21 mouse cellular contexts compared by ENCODE assay signal in genomic region chr4:142242164-142242563, GRCm38 (mm10). TPM values are rescaled to one million over a fixed set of nuclear protein-coding genes. Genes with fewer than 3 reads are reported as not detected.
DNase-seq lines count a peak whose midpoint lies in the region; ATAC-seq and TF ChIP-seq lines count a peak whose summit lies in the region.
"Had no signal": no experiment of that assay in that cellular context is flagged by ENCODE, and none has a peak within 500 bp of the region (broad histone marks: within the 10 kb centered on the region; RNA-seq: fewer than 3 reads in every experiment).

No protein-coding gene starts in this region.

- no peaks in the 10 kb centered on the region for H3K27me3 ChIP-seq in CH12.LX (replicated peaks)
- no peaks in the 10 kb centered on the region for H3K27me3 ChIP-seq in ES-Bruce4 (ENCODE audit: control insufficient read depth, insufficient read depth, low read length, poor library complexity, severe bottlenecking)
- H3K27me3 ChIP-seq in stomach, postnatal 0 days (ENCODE audit: control insufficient read depth, insufficient read depth, low read length) = no peaks in the 10 kb centered on the region
- H3K27me3 ChIP-seq: Patski had no signal

- H3K4me1 ChIP-seq in CH12.LX (ENCODE audit: control insufficient read depth in 1 of 2, insufficient read depth in 2 of 2) (peaks cover 6 to 24% of the 10 kb centered on the region in 2 experiments), ES-Bruce4 (ENCODE audit: control insufficient read depth, insufficient read depth, low read length) (peaks cover 18% of the 10 kb centered on the region), ES-E14 (ENCODE audit: control insufficient read depth in 2 of 2, insufficient read depth in 2 of 2, low read length in 2 of 2, poor library complexity in 1 of 2) (peaks cover 11 to 25% of the 10 kb centered on the region in 2 experiments)
- H3K4me1 ChIP-seq in stomach, postnatal 0 days (replicated peaks; ENCODE audit: control insufficient read depth, insufficient read depth) = no peaks in the 10 kb centered on the region

- no peak for TF ChIP-seq CTCF in CH12.LX (conservative IDR thresholded peaks at IDR 0.05 in 1 of 2, IDR thresholded peaks at IDR 0.05 in 1 of 2; ENCODE audit: low read depth in 2 of 2, low read length in 2 of 2)
- TF ChIP-seq CTCF in ES-Bruce4 (IDR thresholded peaks at IDR 0.05; ENCODE audit: low read depth, low read length) = no peak
- TF ChIP-seq CTCF in stomach, postnatal 0 days (IDR thresholded peaks at IDR 0.05; ENCODE audit: low read depth) = no peak

- no peak for TF ChIP-seq POLR2A in CH12.LX (IDR thresholded peaks at IDR 0.05; ENCODE audit: low read depth, low read length)
- TF ChIP-seq POLR2A in ES-Bruce4 (IDR thresholded peaks at IDR 0.05; ENCODE audit: insufficient read depth, low read length) = no peak

- 56% methylated on average over 4 of the region's 4 CpGs for WGBS in stomach, postnatal 0 days

- dilution Hi-C loops in CH12.LX (cut with MboI; ENCODE audit: extremely low pct_ligation_motif_present, extremely low pct_unique_long_range_greater_than_20kb, low sequenced_read_pairs) = no loop called here

- no peak overlapping the region for H3K27ac ChIP-seq in CH12.LX (ENCODE audit: insufficient read depth, low read depth)
- H3K27ac ChIP-seq in ES-Bruce4 (ENCODE audit: insufficient read depth, low read length) = peak overlapping the region; percentile 30; the same call in 1 of the 2 replicates
- no peak overlapping the region for H3K27ac ChIP-seq in ES-E14 (ENCODE audit: insufficient read depth, low read depth, low read length, poor library complexity, severe bottlenecking)
- no peak overlapping the region for H3K27ac ChIP-seq in stomach, postnatal 0 days (replicated peaks)

- H3K36me3 ChIP-seq in CH12.LX (replicated peaks in 1 of 2; ENCODE audit: control insufficient read depth in 1 of 2, insufficient read depth in 1 of 2, low read length in 1 of 2) (peaks cover 0 to 4% of the 10 kb centered on the region in 2 experiments), ES-Bruce4 (ENCODE audit: control insufficient read depth, insufficient read depth, low read length, poor library complexity, severe bottlenecking) (peaks cover 3% of the 10 kb centered on the region; the same call in 1 of the 2 replicates), ES-E14 (ENCODE audit: control insufficient read depth, insufficient read depth, low read length, poor library complexity, severe bottlenecking) (0 out of 2 replicates have a peak, but pooled peaks cover 3% of the 10 kb centered on the region)
- H3K36me3 ChIP-seq in stomach, postnatal 0 days (ENCODE audit: control insufficient read depth, insufficient read depth, low read length) = no peaks in the 10 kb centered on the region
- H3K36me3 ChIP-seq: G1E had no signal

- H3K9me3 ChIP-seq in CH12.LX (replicated peaks; ENCODE audit: low read length) (no peaks in the 10 kb centered on the region), ES-Bruce4 (replicated peaks; ENCODE audit: control insufficient read depth, insufficient read depth, low read length, poor library complexity, severe bottlenecking) (no peaks in the 10 kb centered on the region), ES-E14 (ENCODE audit: control insufficient read depth, insufficient read depth, low read depth, low read length) (no peaks in the 10 kb centered on the region)
- H3K9me3 ChIP-seq in stomach, postnatal 0 days (ENCODE audit: control insufficient read depth, low read length) = no peaks in the 10 kb centered on the region

- ATAC-seq in stomach, postnatal 0 days (ENCODE audit: low FRiP score, low TSS enrichment) = 0 out of 2 replicates have a peak, but pooled peaks have one; percentile 15
- ATAC-seq: activated CD4-positive, CD25-positive, alpha-beta regulatory T cell, adult 4 months; CD4-positive, CD25-positive, alpha-beta regulatory T cell, adult 4 months; Patski had no signal

- DNase-seq in CH12.LX (ENCODE audit: extremely low read depth) (no peak), ES-E14 (ENCODE audit: low read depth, low spot score) (no peak)
- DNase-seq in stomach, postnatal 0 days (ENCODE audit: low spot score) = no peak
- DNase-seq in retina, postnatal 1 day = no peak
- no peak for DNase-seq in ovary, postnatal 36 days (ENCODE audit: low spot score)
- no peak for DNase-seq in adrenal gland, postnatal 14 days
- DNase-seq in spleen, postnatal 10 days (ENCODE audit: low spot score in 2 of 2) = no peak
- DNase-seq: B cell, adult 2 months; cerebellum, adult 11 months; cerebellum, adult 11-12 months; cerebellum, adult 18-20 months; cerebellum, adult 2 months; cerebellum, adult 8-10 months; cerebellum, adult 9-10 months had no signal

- TF ChIP-seq RAD21 in CH12.LX (IDR thresholded peaks at IDR 0.05; ENCODE audit: low read depth, low read length) = no peak

- in situ Hi-C loops in CH12.LX (cut with MboI; ENCODE audit: low pct_ligation_motif_present, low pct_unique_long_range_greater_than_20kb, low sequenced_read_pairs) = no loop called here
- in situ Hi-C loops in ES-E14 (cut with MboI; ENCODE audit: low sequenced_read_pairs in 2 of 2, unreplicated experiment in 2 of 2) = no loop called here

- H3K9ac ChIP-seq in CH12.LX (ENCODE audit: insufficient read depth, low read depth) = no peak overlapping the region
- no peak overlapping the region for H3K9ac ChIP-seq in ES-Bruce4 (ENCODE audit: low read depth, poor library complexity, severe bottlenecking)
- H3K9ac ChIP-seq in ES-E14 (ENCODE audit: insufficient read depth, low read depth, low read length, poor library complexity, severe bottlenecking) = no peak overlapping the region
- H3K9ac ChIP-seq in stomach, postnatal 0 days (ENCODE audit: low read length) = no peak overlapping the region

- H3K4me3 ChIP-seq in CH12.LX (replicated peaks in 1 of 3; ENCODE audit: low read depth in 2 of 3, low read length in 2 of 3, poor library complexity in 1 of 3) = no peak overlapping the region
- no peak overlapping the region for H3K4me3 ChIP-seq in ES-Bruce4 (ENCODE audit: low read depth, low read length)
- no peak overlapping the region for H3K4me3 ChIP-seq in ES-E14 (ENCODE audit: insufficient read depth in 1 of 2, low read depth in 1 of 2, low read length in 2 of 2, poor library complexity in 1 of 2, severe bottlenecking in 1 of 2)
- no peak overlapping the region for H3K4me3 ChIP-seq in stomach, postnatal 0 days (ENCODE audit: low read depth, low read length)

- TF ChIP-seq EP300 in CH12.LX (IDR thresholded peaks at IDR 0.05; ENCODE audit: low read length) (no peak), ES-Bruce4 (IDR thresholded peaks at IDR 0.05; ENCODE audit: insufficient read depth, low read depth, low read length) (no peak)
- no peak for TF ChIP-seq EP300 in stomach, postnatal 0 days (optimal IDR thresholded peaks at IDR 0.05)

- 0 out of 2 replicates have a peak, but pooled peaks cover 4% of the 10 kb centered on the region for H3K79me2 ChIP-seq in CH12.LX (replicated peaks; ENCODE audit: control insufficient read depth, extremely low read depth, insufficient read depth, poor library complexity, severe bottlenecking)

- H3K4me2 ChIP-seq in CH12.LX (ENCODE audit: insufficient read depth, low read depth, poor library complexity, severe bottlenecking) = no peak overlapping the region
- no peak overlapping the region for H3K4me2 ChIP-seq in stomach, postnatal 0 days (replicated peaks; ENCODE audit: low read depth)

TF ChIP-seq in CH12.LX, 34 proteins besides CTCF, POLR2A, EP300 and RAD21:
- TF ChIP-seq MAFK (IDR thresholded peaks at IDR 0.05; ENCODE audit: insufficient replicate concordance, low read length) (peak; percentile 67; the same call in 1 of the 2 replicates), USF1 (IDR thresholded peaks at IDR 0.05; ENCODE audit: low read depth, low read length) (no peak), MAZ (IDR thresholded peaks at IDR 0.05; ENCODE audit: low read depth, low read length) (no peak)

TF ChIP-seq in ES-E14, 5 proteins besides CTCF, POLR2A, EP300 and RAD21:
- no peak for TF ChIP-seq ZC3H11A (IDR thresholded peaks at IDR 0.05; ENCODE audit: borderline replicate concordance, low read depth, low read length)
- TF ChIP-seq MAFK (IDR thresholded peaks at IDR 0.05; ENCODE audit: insufficient read depth, low read depth, low read length) = peak; percentile 75

RNA-seq across cellular contexts. Expression of gene Kazn, which starts 3.0 kb away (rescaled TPM):
- total RNA-seq in CH12.LX (2012; rRNA removed) = 3.7 and 4.2 TPM in 2 replicates
- total RNA-seq in CH12.LX (2014; rRNA removed) = 1.3 and 2.0 TPM in 2 replicates
- polyA plus RNA-seq in CH12.LX (2012; ENCODE audit: insufficient read length, low read depth) = 9.4 and 9.7 TPM in 2 replicates
- 80.2 and 84.3 TPM in 2 replicates for polyA plus RNA-seq in ES-Bruce4 (2011; ENCODE audit: insufficient read depth, insufficient read length, low read depth, missing spikeins)
- 14.0 and 24.3 TPM in 2 replicates for total RNA-seq in ES-E14 (2012; rRNA removed)
- 11.4 and 13.6 TPM in 2 replicates for polyA plus RNA-seq in stomach, postnatal 0 days (2015; fragmentation: Nextera tagmentation; extraction: Ambion mirVana)
- 18.2 and 23.8 TPM in 2 replicates for total RNA-seq in adrenal gland, postnatal 14 days (2021)
- total RNA-seq: MEL had no signal
- polyA plus RNA-seq: activated CD4-positive, CD25-positive, alpha-beta regulatory T cell, adult 4 months; C2C12; CD4-positive, CD25-positive, alpha-beta regulatory T cell, adult 4 months; G1E had no signal
